Mouse (Mus musculus) monocyte, adult 5-6 weeks (primary cell): Measurements from ENCODE around the gene Cisd1. TPM values are rescaled to one million over a fixed set of nuclear protein-coding genes. Genes with fewer than 3 reads are reported as not detected.
A peak's percentile ranks its signal among the peaks of the same experiment; 100 is the strongest.
"Not testable (repeated sequence)": the region's sequence is repeated elsewhere in the genome, so short reads cannot be mapped to it uniquely, and the experiment has no call there.

Experiments
- ATAC-seq: fragments of 153-309, 156-312 bp; replicated peaks from 2 replicates; pipeline ENCODE4 v1.8.0; 2017; ENCODE audit warnings: mild to moderate bottlenecking; ENCODE audit not compliant: low TSS enrichment, insufficient number of reproducible peaks, severe bottlenecking, poor library complexity, low FRiP score
- total RNA-seq: library from RNA; stranded (forward); fragments of 200-1000, 200-491, 200-594 nt; gene quantifications from 3 replicates; pipeline ENCODE4 v1.2.3, GENCODE M21; 2017

The Cisd1 gene
- total RNA-seq: 7.3 to 9.7 TPM (median 9.0 TPM) in 3 replicates

GRCm38 (mm10) chr10:71344579-71345143 is at the start of gene Cisd1:
Cisd1 (minus strand) TSS chr10:71344954.
- ATAC-seq: peak; percentile 34

- ATAC-seq: no peak
Observed at GRCm38 (mm10) chr10:71389311-71389710, 44.6 kb upstream of the Cisd1 start.

GRCm38 (mm10) chr10:71384159-71385044 is 39.6 kb upstream of the Cisd1 start:
- ATAC-seq: no peak

- not testable (repeated sequence) for ATAC-seq
Observed at GRCm38 (mm10) chr10:71383552-71383924, 38.8 kb upstream of the Cisd1 start.

GRCm38 (mm10) chr10:71382858-71383551 is 38.3 kb upstream of the Cisd1 start:
- ATAC-seq: no peak

- ATAC-seq: no peak
Observed at GRCm38 (mm10) chr10:71382109-71382508, 37.4 kb upstream of the Cisd1 start.

- no peak for ATAC-seq
Observed at GRCm38 (mm10) chr10:71381471-71382033, 36.8 kb upstream of the Cisd1 start.

GRCm38 (mm10) chr10:71380406-71380805 is 35.7 kb upstream of the Cisd1 start:
- ATAC-seq: no peak

- ATAC-seq: no peak
Observed at GRCm38 (mm10) chr10:71376014-71376413, 31.3 kb upstream of the Cisd1 start.

- no peak for ATAC-seq
Observed at GRCm38 (mm10) chr10:71373706-71374105, 29.0 kb upstream of the Cisd1 start.

GRCm38 (mm10) chr10:71371881-71372280 is 27.1 kb upstream of the Cisd1 start:
- ATAC-seq: no peak

GRCm38 (mm10) chr10:71369466-71369865 is 24.7 kb upstream of the Cisd1 start:
- peak; percentile 91 for ATAC-seq

- no peak for ATAC-seq
Observed at GRCm38 (mm10) chr10:71368128-71368940, 23.6 kb upstream of the Cisd1 start.

- no peak for ATAC-seq
Observed at GRCm38 (mm10) chr10:71363858-71364257, 19.1 kb upstream of the Cisd1 start.

GRCm38 (mm10) chr10:71363440-71363839 is 18.7 kb upstream of the Cisd1 start:
- ATAC-seq: no peak

- 0 out of 2 replicates have a peak, but pooled peaks have one; percentile 34 for ATAC-seq
Observed at GRCm38 (mm10) chr10:71361836-71362562, 17.2 kb upstream of the Cisd1 start.

- ATAC-seq: no peak
Observed at GRCm38 (mm10) chr10:71361044-71361443, 16.3 kb upstream of the Cisd1 start.

GRCm38 (mm10) chr10:71354947-71355346 is 10.2 kb upstream of the Cisd1 start:
- ATAC-seq: no peak
